Mouse (Mus musculus) hindbrain, embryonic 14.5 days (tissue): ENCODE data around the gene Fbxw15. TPM values are rescaled to one million over a fixed set of nuclear protein-coding genes. Genes with fewer than 3 reads are reported as not detected.
A peak's percentile ranks its signal among the peaks of the same experiment; 100 is the strongest.
"Not testable (repeated sequence)": the region's sequence is repeated elsewhere in the genome, so short reads cannot be mapped to it uniquely, and the experiment has no call there.

Experiments used
- ATAC-seq: fragments of 200-750 bp; cut with Nextera tagmentation; 2 replicates; pipeline ENCODE4 v1.8.0; 2017; ENCODE audit warnings: moderate number of reproducible peaks, mild to moderate bottlenecking, moderate TSS enrichment, moderate library complexity; ENCODE audit not compliant: low FRiP score
- DNase-seq: peaks from one replicate; pipeline ENCODE4 v3.0.0-alpha.2; 2015; ENCODE audit warnings: low spot score
- H3K27ac ChIP-seq: fragments of 300-500 bp; sonication (generic); 2 replicates; pipeline ENCODE4 v1.5.1; 2014; ENCODE audit warnings: mild to moderate bottlenecking, moderate library complexity
- H3K27me3 ChIP-seq: fragments of 300-500 bp; sonication (generic); 2 replicates; pipeline ENCODE4 v1.6.1; 2014; ENCODE audit warnings: mild to moderate bottlenecking, low read length, mixed read lengths; ENCODE audit not compliant: control insufficient read depth, insufficient read depth
- H3K36me3 ChIP-seq: fragments of 300-500 bp; sonication (generic); replicated peaks from 2 replicates; pipeline ENCODE4 v1.6.1; 2014; ENCODE audit not compliant: control insufficient read depth, insufficient read depth
- H3K4me1 ChIP-seq: fragments of 300-500 bp; sonication (generic); replicated peaks from 2 replicates; pipeline ENCODE4 v1.6.1; 2014; ENCODE audit warnings: antibody characterized with exemption, low read length, mixed read lengths; ENCODE audit not compliant: control insufficient read depth, insufficient read depth
- H3K4me2 ChIP-seq: fragments of 300-500 bp; sonication (generic); replicated peaks from 2 replicates; pipeline ENCODE4 v1.6.1; 2014; ENCODE audit warnings: mild to moderate bottlenecking, moderate library complexity
- H3K4me3 ChIP-seq: fragments of 300-500 bp; sonication (generic); replicated peaks from 2 replicates; pipeline ENCODE4 v1.5.1; 2014; ENCODE audit warnings: mild to moderate bottlenecking, low read length
- H3K9ac ChIP-seq: fragments of 300-500 bp; sonication (generic); 2 replicates; pipeline ENCODE4 v1.6.1; 2014
- H3K9me3 ChIP-seq: fragments of 300-500 bp; sonication (generic); 2 replicates; pipeline ENCODE4 v1.6.1; 2016; ENCODE audit warnings: low read length; ENCODE audit not compliant: control insufficient read depth
- WGBS: fragments of 180-500 bp; shearing (Covaris S2); extraction: QIAGEN DNeasy Blood & Tissue Kit; methylation state at CpG from one replicate; pipeline ENCODE4 v1.1.7; 2014; 5-methylcytosine and 5-hydroxymethylcytosine counted together
- polyA plus RNA-seq: library from polyadenylated mRNA; unstranded; fragments of >200 nt; fragmentation: Nextera tagmentation; extraction: Ambion mirVana; gene quantifications from 2 replicates; pipeline ENCODE4 v1.2.1, GENCODE M21; 2014

The Fbxw15 gene
- polyA plus RNA-seq = not detected in 2 replicates

- H3K27ac ChIP-seq, H3K36me3 ChIP-seq, H3K9ac ChIP-seq, H3K4me2 ChIP-seq, H3K9me3 ChIP-seq, H3K27me3 ChIP-seq, H3K4me1 ChIP-seq, DNase-seq, H3K4me3 ChIP-seq, ATAC-seq: not testable (repeated sequence)
- WGBS = 89% methylated on average over 4 of the region's 4 CpGs
Observed at GRCm38 (mm10) chr9:109568162-109568561, at the start of gene Fbxw15. Gene Fbxw15, minus strand, starts transcription at chr9:109568262.

DNA sequence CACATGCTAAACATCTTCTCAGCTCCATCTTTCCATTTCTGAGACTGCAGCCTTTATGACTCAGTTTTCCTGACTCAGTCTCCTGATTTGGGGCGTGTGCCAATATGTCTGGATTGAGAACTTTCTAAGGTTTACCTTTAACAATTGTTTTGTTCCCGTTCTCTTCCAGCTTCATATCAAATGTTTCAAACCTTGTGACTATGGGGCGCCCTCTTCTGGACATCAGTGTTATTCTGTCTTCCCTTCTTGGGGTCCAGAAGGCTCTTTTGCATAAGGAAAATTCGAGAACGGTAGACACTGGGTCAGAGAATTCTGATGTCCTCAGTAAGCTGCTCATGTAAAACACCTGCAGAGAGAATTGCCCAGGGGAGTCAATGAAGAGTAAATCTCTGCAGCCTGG lies 38.8 kb upstream of the Fbxw15 start:
- H3K4me1 ChIP-seq, H3K9ac ChIP-seq, H3K36me3 ChIP-seq, H3K9me3 ChIP-seq, H3K4me2 ChIP-seq, H3K4me3 ChIP-seq, H3K27ac ChIP-seq, ATAC-seq, H3K27me3 ChIP-seq: not testable (repeated sequence)
- 35% methylated on average over 5 of the region's 5 CpGs for WGBS
- DNase-seq = peak; percentile 44

DNA sequence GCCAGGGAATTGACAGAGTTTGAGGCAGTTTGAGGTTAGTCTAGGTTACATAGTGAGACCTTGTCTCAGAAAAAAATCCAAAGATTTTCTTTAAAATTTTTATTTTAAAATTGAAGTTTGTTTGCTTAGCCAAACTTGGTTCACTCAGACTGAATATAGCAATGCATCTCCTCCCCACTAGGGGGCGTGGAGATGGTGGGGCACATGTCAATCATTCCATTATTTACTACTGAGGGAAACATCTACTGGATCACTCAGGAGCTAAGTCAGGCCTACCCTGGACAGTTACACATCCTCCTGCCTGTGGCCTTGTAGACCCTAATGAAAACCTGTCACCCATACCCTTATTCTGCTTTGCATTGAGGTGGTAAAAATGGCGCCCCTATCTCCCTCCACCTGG lies 34.1 kb upstream of the Fbxw15 start:
- not testable (repeated sequence) for H3K27me3 ChIP-seq, H3K4me1 ChIP-seq, H3K36me3 ChIP-seq, H3K4me3 ChIP-seq, DNase-seq, H3K27ac ChIP-seq, H3K9ac ChIP-seq, H3K9me3 ChIP-seq, H3K4me2 ChIP-seq, ATAC-seq
- 65% methylated on average over 2 of the region's 2 CpGs for WGBS

DNA sequence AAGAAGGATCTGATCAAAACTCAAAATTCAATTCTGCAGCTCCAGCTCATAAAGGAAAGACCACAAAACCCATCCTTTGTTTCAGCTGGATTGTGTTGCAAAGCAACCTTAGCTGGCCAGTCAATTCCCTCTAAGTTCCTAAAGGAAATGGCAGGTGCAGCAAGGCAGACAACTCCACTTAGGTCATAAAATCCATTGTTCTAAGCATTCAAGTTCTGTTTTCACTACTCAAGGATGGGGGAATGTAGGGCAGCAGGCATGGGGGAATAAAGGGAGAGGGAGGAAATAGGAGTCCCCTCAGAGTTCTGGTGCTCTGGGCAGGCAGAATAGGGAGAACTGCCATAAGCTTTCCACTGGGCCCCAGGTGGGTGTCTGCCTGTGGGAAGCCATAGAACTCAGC lies 29.2 kb upstream of the Fbxw15 start:
- Histone ChIP-seq H3K4me1 (no peaks in the 10 kb centered on the region), H3K27ac (no peak overlapping the region), H3K9ac (no peak overlapping the region), H3K4me3 (no peak overlapping the region), H3K9me3 (peaks cover 4% of the 10 kb centered on the region; the same call in 1 of the 2 replicates), H3K4me2 (no peak overlapping the region), H3K36me3 (no peaks in the 10 kb centered on the region), H3K27me3 (no peaks in the 10 kb centered on the region)
- ATAC-seq = no peak
- no peak for DNase-seq

DNA sequence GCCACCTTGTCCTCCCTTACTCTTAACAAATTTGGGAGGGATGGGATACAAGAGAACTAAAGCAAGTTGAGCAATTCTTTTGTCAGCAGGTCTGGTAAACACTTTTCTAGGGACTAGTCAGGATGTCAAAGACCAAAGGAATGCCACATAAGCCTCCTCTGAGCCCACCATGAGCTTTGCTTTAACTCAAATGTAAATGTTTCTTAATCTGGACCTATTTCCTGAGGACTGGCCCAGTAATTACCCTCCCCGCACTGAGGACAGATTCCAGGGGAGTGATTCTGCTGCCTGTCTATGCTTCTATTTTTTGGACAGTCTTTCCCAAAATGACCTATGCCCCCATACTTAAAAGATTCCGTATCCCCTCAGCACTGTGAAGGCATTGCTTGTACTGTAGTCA lies 26.8 kb upstream of the Fbxw15 start:
- H3K9ac ChIP-seq = no peak overlapping the region
- H3K9me3 ChIP-seq = peaks cover 4% of the 10 kb centered on the region; the same call in 1 of the 2 replicates
- no peaks in the 10 kb centered on the region for H3K4me1 ChIP-seq
- H3K4me2 ChIP-seq = no peak overlapping the region
- no peak for ATAC-seq
- H3K27me3 ChIP-seq = no peaks in the 10 kb centered on the region
- 77% methylated on average over 2 of the region's 2 CpGs for WGBS
- no peak overlapping the region for H3K27ac ChIP-seq
- no peak overlapping the region for H3K4me3 ChIP-seq
- no peaks in the 10 kb centered on the region for H3K36me3 ChIP-seq
- no peak for DNase-seq

DNA sequence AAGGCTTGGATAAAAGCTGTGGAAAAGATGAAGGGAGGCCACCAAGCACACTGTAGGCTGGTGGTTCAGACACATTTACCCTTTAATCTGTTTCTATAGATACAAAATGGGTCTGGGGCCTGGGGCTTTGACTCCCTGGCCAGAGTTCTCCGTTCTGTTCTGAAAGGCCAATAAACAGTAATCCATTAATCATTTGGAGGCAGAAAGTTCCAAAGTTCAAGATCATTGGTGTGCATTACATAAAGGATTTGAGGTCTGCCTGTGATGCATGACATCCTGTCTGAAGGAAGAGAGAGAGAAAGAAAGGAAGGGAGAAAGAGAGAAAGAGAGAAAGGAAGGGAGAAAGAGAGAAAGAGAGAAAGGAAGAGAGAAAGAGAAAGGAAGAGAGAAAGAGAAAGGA lies 2.5 kb downstream of the Fbxw15 start:
- Histone ChIP-seq H3K27ac (no peak overlapping the region), H3K9ac (no peak overlapping the region), H3K36me3 (no peaks in the 10 kb centered on the region), H3K4me3 (no peak overlapping the region), H3K4me2 (no peak overlapping the region), H3K9me3 (no peaks in the 10 kb centered on the region), H3K27me3 (no peaks in the 10 kb centered on the region), H3K4me1 (no peaks in the 10 kb centered on the region)
- DNase-seq (no peak), ATAC-seq (no peak)
- 62% methylated on average over 1 of the region's 1 CpGs for WGBS

DNA sequence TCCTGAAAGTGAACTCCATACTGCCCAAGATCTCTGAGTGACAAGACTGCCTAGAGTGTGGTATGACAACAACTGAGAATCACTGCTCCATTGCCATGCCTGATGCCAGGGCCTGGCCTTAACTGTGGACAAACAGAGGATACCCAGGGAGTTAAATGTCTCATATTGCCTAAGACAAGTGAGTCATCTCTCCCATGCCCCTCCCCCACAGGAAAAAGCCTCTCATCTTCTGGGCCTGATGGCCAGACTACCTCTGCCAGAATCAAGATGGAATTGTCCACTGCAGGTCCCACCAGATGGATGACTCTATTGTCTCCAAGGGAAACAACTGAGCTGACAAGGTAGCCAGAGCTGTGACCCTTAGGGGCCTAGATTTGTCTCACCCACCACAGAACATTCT lies 6.0 kb downstream of the Fbxw15 start:
- not testable (repeated sequence) for ATAC-seq, H3K27ac ChIP-seq

GRCm38 (mm10) chr9:109552483-109552882 lies 15.6 kb downstream of the Fbxw15 start:
- WGBS = 85% methylated on average over 3 of the region's 3 CpGs
- no peak overlapping the region for H3K27ac ChIP-seq
- H3K4me3 ChIP-seq = no peak overlapping the region
- no peaks in the 10 kb centered on the region for H3K27me3 ChIP-seq
- no peaks in the 10 kb centered on the region for H3K36me3 ChIP-seq
- no peak for ATAC-seq
- no peak overlapping the region for H3K4me2 ChIP-seq
- H3K9me3 ChIP-seq = no peaks in the 10 kb centered on the region
- H3K9ac ChIP-seq = no peak overlapping the region
- no peak for DNase-seq
- H3K4me1 ChIP-seq = no peaks in the 10 kb centered on the region

More for the DNA sequence above, 6.0 kb downstream of the Fbxw15 start:
- H3K4me1 ChIP-seq, H3K4me3 ChIP-seq, H3K36me3 ChIP-seq, H3K9ac ChIP-seq, H3K9me3 ChIP-seq, H3K27me3 ChIP-seq, H3K4me2 ChIP-seq, DNase-seq: not testable (repeated sequence)

DNA sequence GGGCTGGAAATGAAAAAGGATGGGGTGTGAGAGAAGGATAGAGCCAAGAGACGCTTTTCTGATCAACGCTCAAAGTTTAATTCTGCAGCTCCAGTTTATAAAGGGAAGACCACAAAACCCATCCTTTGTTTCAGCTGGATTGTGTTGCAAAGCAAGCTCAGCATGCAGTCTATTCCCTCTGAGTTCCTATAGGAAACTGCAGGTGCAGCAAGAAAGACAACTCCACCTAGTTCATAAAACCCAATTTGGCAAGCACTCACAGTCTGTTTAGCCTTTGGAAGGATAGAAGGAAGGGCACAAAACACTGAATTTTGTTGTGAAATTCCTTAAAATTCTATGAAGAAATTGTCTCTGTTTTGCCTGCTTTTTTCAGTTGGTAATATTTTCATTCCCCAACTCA lies 18.4 kb downstream of the Fbxw15 start:
- 14% methylated on average over 2 of the region's 2 CpGs for WGBS
- not testable (repeated sequence) for ATAC-seq, H3K4me2 ChIP-seq

GRCm38 (mm10) chr9:109523385-109524064 lies 44.5 kb downstream of the Fbxw15 start:
- DNase-seq (no peak), ATAC-seq (no peak)
- H3K9ac ChIP-seq = no peak overlapping the region
- no peak overlapping the region for H3K27ac ChIP-seq
- no peak overlapping the region for H3K4me2 ChIP-seq
- H3K9me3 ChIP-seq = no peaks in the 10 kb centered on the region
- no peaks in the 10 kb centered on the region for H3K27me3 ChIP-seq
- no peaks in the 10 kb centered on the region for H3K36me3 ChIP-seq
- no peaks in the 10 kb centered on the region for H3K4me1 ChIP-seq
- H3K4me3 ChIP-seq = no peak overlapping the region
- WGBS = 78% methylated on average over 5 of the region's 5 CpGs

More for the DNA sequence above, 18.4 kb downstream of the Fbxw15 start:
- not testable (repeated sequence) for H3K4me1 ChIP-seq, H3K27me3 ChIP-seq, H3K9ac ChIP-seq, DNase-seq, H3K4me3 ChIP-seq, H3K36me3 ChIP-seq, H3K27ac ChIP-seq, H3K9me3 ChIP-seq
